Mouse (Mus musculus): Measurements from ENCODE around the gene Dtd1. TPM values are rescaled to one million over a fixed set of nuclear protein-coding genes. Genes with fewer than 3 reads are reported as not detected.

Gene Dtd1
- total RNA-seq, 2 experiments from 2014 or later: 12.1 to 12.5 TPM

DNA sequence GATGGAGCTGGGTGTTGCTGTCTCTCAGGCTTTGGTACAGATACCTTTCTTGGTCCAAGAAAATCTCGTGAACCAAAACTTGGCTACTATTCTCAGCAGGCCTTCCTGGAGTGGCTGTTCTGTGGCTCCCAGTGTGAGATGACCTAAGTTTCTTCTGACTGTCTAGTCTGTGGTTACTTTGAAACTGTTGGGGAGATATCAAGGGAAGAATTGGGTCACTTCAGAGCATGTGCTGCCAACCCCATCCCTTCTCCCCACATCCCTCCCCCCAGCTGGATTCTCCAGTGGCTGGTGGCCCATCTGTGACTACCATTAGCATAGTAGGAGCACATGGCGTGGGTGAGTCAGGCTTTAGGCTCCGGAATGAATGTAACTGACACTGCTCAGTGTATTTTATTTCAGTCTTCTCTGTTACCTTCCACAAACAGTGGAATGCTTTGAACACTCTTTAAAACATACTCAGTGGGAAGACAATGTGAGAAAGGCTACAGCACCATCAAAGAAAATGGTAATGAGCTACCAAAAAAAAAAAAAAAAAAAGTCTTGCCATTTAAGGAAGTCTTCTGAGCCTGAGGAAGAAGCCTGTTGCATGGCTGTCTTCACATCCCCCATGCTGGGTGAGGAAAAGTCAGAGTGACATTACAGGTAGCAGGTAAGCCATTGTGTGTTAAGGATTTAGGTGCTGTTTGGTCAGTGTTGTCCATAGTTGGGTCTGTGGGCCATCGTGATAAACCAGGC is 146.5 kb downstream of the Dtd1 start:
- DNase-seq: peak; percentile 54
- intact Hi-C loops (cut with DNase I; ENCODE audit: low total_unique reads): no loop called here

- DNase-seq: no peak
- intact Hi-C loops (cut with DNase I; ENCODE audit: low total_unique reads): no loop called here
Observed at GRCm38 (mm10) chr2:144753604-144754003, 153.9 kb downstream of the Dtd1 start.

- intact Hi-C loops (cut with DNase I; ENCODE audit: low total_unique reads): no loop called here
- DNase-seq: no peak
Observed at GRCm38 (mm10) chr2:144755016-144755415, 155.3 kb downstream of the Dtd1 start.

DNA sequence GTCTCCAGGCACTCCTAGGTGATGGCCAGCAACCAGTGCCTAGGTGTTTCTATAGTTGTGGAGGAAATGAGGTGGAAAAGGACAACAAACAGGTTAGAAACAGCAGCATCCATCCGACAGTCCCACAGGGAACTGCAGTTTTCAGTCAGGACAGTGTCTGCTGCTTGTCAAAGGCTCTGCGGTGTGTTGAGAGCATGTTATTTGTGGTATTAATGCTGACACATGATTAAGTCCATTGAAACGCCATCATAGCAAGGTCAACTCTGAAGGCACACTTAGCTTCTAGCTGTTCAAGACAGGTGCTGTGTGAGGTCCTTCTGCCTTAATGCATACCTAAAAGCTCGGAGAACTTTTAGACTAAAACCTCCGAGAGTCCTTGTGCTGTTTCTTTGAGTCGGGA is 161.0 kb downstream of the Dtd1 start:
- no peak for DNase-seq
- intact Hi-C loops (cut with DNase I; ENCODE audit: low total_unique reads): no loop called here

GRCm38 (mm10) chr2:144763706-144764105 is 164.0 kb downstream of the Dtd1 start:
- intact Hi-C loops (cut with DNase I; ENCODE audit: low total_unique reads): no loop called here
- no peak for DNase-seq

DNA sequence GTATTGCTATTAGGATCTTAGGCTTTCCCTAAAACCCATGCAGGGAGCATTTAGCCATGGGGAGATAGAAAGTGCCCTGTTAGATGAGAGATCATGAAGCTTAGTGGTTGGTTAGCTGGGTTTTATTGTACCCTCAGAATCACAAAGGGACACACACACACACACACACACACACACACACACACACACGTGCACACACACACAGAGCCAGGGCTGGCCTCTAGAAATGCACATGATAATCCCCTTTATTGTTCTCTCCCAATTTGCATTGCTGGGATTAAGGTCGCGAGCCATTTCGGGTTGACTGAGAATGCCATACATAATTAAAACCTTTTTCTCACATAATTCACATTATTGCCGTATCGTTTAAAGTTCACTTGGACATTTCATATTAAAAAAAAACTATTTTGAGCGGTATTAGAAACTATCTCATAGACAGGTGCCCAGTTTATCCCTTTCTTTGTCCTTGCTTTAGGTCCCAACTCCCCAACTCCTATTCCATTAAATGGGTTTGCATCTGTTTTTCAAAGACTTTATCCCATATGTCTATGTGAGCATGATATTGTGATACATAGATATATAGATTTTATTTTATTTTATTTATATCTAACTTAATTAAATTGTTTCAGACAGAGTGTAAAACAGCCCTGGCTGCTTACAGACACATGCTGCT is 164.6 kb downstream of the Dtd1 start:
- intact Hi-C loops (cut with DNase I; ENCODE audit: low total_unique reads): no loop called here

GRCm38 (mm10) chr2:144765219-144765618 is 165.5 kb downstream of the Dtd1 start:
- intact Hi-C loops (cut with DNase I; ENCODE audit: low total_unique reads): no loop called here
- DNase-seq: no peak

More for the DNA sequence above, 164.6 kb downstream of the Dtd1 start:
- no peak for DNase-seq

GRCm38 (mm10) chr2:144768375-144769117 is 168.8 kb downstream of the Dtd1 start:
- intact Hi-C loops (cut with DNase I; ENCODE audit: low total_unique reads): no loop called here
- DNase-seq: no peak

DNA sequence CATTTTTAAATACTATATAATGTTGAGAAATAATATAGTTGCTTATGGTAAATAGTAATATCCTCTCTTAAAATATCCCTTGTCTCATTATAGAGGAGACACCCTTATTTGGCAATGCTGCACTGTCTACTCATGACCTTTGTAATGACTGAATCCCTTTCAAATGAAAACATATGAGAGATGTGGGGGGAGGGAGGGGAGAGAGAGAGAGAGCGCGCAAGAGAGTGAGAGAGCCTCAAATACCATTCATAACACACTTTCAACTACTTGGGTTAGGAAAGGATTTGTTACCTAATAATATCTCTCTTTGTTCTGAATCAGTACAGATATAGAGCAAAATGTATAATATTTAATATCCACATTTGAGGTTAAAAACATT is 169.4 kb downstream of the Dtd1 start:
- intact Hi-C loops (cut with DNase I; ENCODE audit: low total_unique reads): no loop called here
- no peak for DNase-seq

GRCm38 (mm10) chr2:144769556-144769955 is 169.9 kb downstream of the Dtd1 start:
- DNase-seq: no peak
- intact Hi-C loops (cut with DNase I; ENCODE audit: low total_unique reads): no loop called here

GRCm38 (mm10) chr2:144770452-144770941 is 170.8 kb downstream of the Dtd1 start:
- intact Hi-C loops (cut with DNase I; ENCODE audit: low total_unique reads): no loop called here

DNA sequence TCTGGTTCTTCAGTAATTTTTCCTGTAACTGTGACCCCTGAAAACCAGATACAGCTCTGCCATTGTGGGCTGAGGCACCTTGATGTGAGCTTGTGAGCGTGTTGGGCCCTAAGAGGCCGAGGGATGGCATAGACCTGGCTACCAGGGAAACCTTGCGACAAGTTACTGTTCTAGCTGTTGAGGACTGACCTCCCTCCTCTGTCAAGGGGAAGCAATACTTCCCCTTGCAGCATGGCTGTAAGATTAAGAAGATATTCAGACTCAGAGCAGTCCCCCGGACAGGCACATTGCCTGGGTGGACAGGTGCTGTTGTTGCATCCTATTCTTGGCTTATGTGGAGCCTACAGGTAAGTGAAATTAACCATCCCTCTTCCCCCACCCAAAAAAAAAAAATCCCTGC is 172.1 kb downstream of the Dtd1 start:
- DNase-seq: no peak
- intact Hi-C loops (cut with DNase I; ENCODE audit: low total_unique reads): no loop called here

More at GRCm38 (mm10) chr2:144770452-144770941, 170.8 kb downstream of the Dtd1 start:
- no peak for DNase-seq

DNA sequence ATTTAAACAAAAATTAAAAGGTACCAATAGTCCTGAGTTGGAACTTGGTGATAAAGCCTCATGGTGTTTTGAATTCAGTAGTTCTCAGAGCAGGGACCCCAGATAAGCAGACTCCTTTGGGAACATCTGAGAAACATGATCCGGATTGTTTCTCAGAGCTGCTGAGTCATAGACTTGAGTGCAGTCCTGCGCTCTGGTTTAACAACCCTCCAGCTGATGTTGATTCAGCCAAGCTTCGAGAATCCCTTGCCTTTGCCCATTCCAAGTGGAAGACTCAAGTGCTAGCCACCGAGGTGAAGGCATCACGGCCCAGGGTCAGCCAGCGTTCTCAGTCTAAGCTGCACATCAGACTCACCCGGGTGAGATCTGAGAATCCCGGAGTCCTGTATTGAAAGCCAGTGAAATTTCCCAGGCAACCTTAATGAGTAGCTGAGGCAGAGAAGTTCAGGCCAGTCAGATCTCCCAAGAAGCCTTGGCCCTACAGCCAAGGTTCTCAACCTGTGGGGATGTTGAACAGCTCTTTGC is 175.0 kb downstream of the Dtd1 start:
- intact Hi-C loops (cut with DNase I; ENCODE audit: low total_unique reads): no loop called here
- DNase-seq: peak; percentile 9

DNA sequence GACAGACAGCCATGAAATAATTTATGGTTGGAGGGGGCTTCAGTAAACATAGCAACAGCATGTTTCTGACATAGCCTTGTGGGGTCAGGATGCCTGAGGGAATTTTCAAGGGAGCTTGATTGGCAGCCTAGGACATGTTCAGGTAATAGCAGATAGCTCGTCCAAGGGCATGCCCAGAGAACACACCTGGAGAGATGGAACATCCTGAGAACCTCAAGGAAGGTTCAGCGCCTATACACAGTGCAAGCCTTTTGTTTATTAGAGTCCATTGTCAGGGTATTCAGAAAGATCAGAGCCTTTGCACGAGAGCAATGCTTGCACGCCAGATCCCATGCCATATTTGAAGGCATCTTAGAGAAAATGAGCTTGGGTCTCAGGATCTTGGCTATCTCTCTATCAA is 175.9 kb downstream of the Dtd1 start:
- no peak for DNase-seq
- intact Hi-C loops (cut with DNase I; ENCODE audit: low total_unique reads): no loop called here

GRCm38 (mm10) chr2:144779263-144779662 is 179.6 kb downstream of the Dtd1 start:
- no peak for DNase-seq

GRCm38 (mm10) chr2:144780731-144781130 is 181.0 kb downstream of the Dtd1 start:
- no peak for DNase-seq
- intact Hi-C loops (cut with DNase I; ENCODE audit: low total_unique reads): no loop called here

More at GRCm38 (mm10) chr2:144779263-144779662, 179.6 kb downstream of the Dtd1 start:
- intact Hi-C loops (cut with DNase I; ENCODE audit: low total_unique reads): no loop called here

DNA sequence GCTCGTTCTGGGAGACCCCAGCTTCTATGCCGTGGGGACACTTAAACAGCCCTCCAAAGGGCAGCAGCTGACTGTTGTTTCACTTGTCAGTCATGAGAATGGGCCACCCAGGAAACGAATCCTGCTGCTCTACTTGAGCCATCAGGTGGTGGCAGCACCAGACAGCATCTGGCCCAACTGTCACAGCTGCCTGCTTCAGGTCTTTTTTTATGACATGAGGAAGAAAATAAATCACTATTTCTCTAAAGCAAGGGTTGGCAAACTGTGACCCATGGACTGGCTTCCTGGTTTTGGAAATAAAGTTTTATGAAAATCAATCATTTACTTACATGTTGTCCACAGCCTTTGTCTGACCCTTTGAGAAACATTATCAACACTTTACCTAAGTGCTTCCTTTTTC is 182.2 kb downstream of the Dtd1 start:
- intact Hi-C loops (cut with DNase I; ENCODE audit: low total_unique reads): no loop called here
- DNase-seq: no peak

GRCm38 (mm10) chr2:144782481-144782880 is 182.8 kb downstream of the Dtd1 start:
- intact Hi-C loops (cut with DNase I; ENCODE audit: low total_unique reads): no loop called here
- DNase-seq: no peak

DNA sequence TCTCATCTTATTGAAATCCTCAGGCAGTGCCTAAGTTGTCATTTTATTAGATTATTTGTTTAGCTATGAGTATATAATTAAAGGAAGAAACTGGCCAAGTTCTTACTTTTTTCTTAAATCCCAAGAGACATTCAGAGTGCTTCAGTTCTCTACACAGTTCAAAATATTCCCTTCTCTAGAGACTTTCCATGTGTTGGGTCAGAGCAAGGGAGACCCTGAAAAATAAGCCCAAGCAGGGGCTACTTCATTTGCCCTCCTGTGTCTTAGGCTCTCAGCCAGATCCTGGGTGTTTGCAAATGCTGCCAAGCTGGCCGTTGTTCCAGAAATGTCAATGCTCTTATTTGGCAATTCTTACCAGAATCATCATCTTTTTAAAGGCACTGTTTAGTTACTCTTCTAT is 183.5 kb downstream of the Dtd1 start:
- intact Hi-C loops (cut with DNase I; ENCODE audit: low total_unique reads): no loop called here
- no peak for DNase-seq

DNA sequence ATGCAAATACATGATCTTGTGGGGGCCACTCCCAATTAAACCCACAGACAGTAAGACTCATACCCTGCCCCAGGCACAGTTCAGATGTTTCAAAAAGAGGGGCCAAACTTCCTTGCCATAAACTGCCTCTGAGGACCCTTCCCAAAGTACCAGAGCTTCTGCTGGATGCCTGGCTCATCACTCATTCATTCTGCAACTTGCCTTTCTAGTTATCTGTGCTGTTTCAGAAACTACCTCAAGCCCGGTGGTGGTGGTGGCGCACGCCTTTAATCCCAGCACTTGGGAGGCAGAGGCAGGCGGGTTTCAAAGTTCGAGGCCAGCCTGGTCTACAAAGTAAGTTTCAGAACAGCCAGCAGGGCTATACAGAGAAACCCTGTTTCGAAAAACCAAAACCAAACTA is 184.1 kb downstream of the Dtd1 start:
- no peak for DNase-seq
- intact Hi-C loops (cut with DNase I; ENCODE audit: low total_unique reads): no loop called here

Measured in gastrocnemius, postnatal 14 days (tissue).